10 mouse cellular contexts compared by ENCODE assay signal in genomic region chr4:134745900-134746661, GRCm38 (mm10). TPM values are rescaled to one million over a fixed set of nuclear protein-coding genes. Genes with fewer than 3 reads are reported as not detected.
DNase-seq lines count a peak whose midpoint lies in the region; ATAC-seq and TF ChIP-seq lines count a peak whose summit lies in the region.
"Had no signal": no experiment of that assay in that cellular context is flagged by ENCODE, and none has a peak within 500 bp of the region (broad histone marks: within the 10 kb centered on the region; RNA-seq: fewer than 3 reads in every experiment).

No protein-coding gene starts in this region.

- H3K27me3 ChIP-seq in kidney, adult 2 months (replicated peaks; ENCODE audit: control insufficient read depth, insufficient read depth, low read length): no peaks in the 10 kb centered on the region
- no peaks in the 10 kb centered on the region for H3K27me3 ChIP-seq in liver, postnatal 0 days (ENCODE audit: insufficient read depth, low read length)
- H3K27me3 ChIP-seq in forebrain, embryonic 12.5 days: no peaks in the 10 kb centered on the region
- H3K27me3 ChIP-seq in hindbrain, embryonic 12.5 days: no peaks in the 10 kb centered on the region

- WGBS in kidney, adult 2 months: 88% methylated on average over 16 of the region's 16 CpGs
- WGBS in liver, postnatal 0 days (ENCODE audit: insufficient replicate concordance): 72% methylated on average over 16 of the region's 16 CpGs
- 84% methylated on average over 16 of the region's 16 CpGs for WGBS in forebrain, embryonic 12.5 days
- WGBS in hindbrain, embryonic 12.5 days: 83% methylated on average over 16 of the region's 16 CpGs

- H3K9me3 ChIP-seq in liver, postnatal 0 days (ENCODE audit: low read length): no peaks in the 10 kb centered on the region
- H3K9me3 ChIP-seq in forebrain, embryonic 12.5 days: no peaks in the 10 kb centered on the region
- H3K9me3 ChIP-seq in hindbrain, embryonic 12.5 days (replicated peaks): no peaks in the 10 kb centered on the region

- no peaks in the 10 kb centered on the region for H3K36me3 ChIP-seq in kidney, adult 2 months (ENCODE audit: control insufficient read depth, insufficient read depth, low read length)
- H3K36me3 ChIP-seq in liver, postnatal 0 days (replicated peaks; ENCODE audit: insufficient read depth, low read length): peaks cover 72% of the 10 kb centered on the region
- H3K36me3 ChIP-seq in forebrain, embryonic 12.5 days (replicated peaks): no peaks in the 10 kb centered on the region
- H3K36me3 ChIP-seq in hindbrain, embryonic 12.5 days: no peaks in the 10 kb centered on the region

- DNase-seq in kidney, adult 2 months: no peak
- DNase-seq in kidney, adult 11 months: no peak
- peak; percentile 85 for DNase-seq in R1 (ENCODE audit: low read depth, low spot score)
- peak; percentile 79 to 88 for DNase-seq in frontal cortex, adult 2 months (ENCODE audit: extremely low spot score in 1 of 2, low spot score in 1 of 2)
- no peak for DNase-seq in liver, postnatal 0 days
- no peak for DNase-seq in urinary bladder, postnatal 4 days (ENCODE audit: low spot score in 2 of 2)
- DNase-seq: adrenal gland, adult 2 months had no signal

- TF ChIP-seq CTCF in kidney, adult 2 months (conservative IDR thresholded peaks at IDR 0.05; ENCODE audit: insufficient read depth, insufficient read length, low read depth, low read length): peak; percentile 39
- TF ChIP-seq CTCF in liver, postnatal 0 days (IDR thresholded peaks at IDR 0.05; ENCODE audit: low read depth): peak; percentile 64

- H3K27ac ChIP-seq in kidney, adult 2 months (ENCODE audit: insufficient read depth, low read depth, low read length): no peak overlapping the region
- H3K27ac ChIP-seq in liver, postnatal 0 days (ENCODE audit: low read depth): no peak overlapping the region; the same call in 1 of the 2 replicates
- no peak overlapping the region for H3K27ac ChIP-seq in forebrain, embryonic 12.5 days
- no peak overlapping the region for H3K27ac ChIP-seq in hindbrain, embryonic 12.5 days

- no peak for TF ChIP-seq POLR2A in kidney, adult 2 months (IDR thresholded peaks at IDR 0.05; ENCODE audit: low read depth, low read length)

- TF ChIP-seq EP300 in liver, postnatal 0 days (IDR thresholded peaks at IDR 0.05; ENCODE audit: low read depth): no peak

- 0 out of 2 replicates have a peak, but pooled peaks cover 2% of the 10 kb centered on the region for H3K4me1 ChIP-seq in kidney, adult 2 months (ENCODE audit: control insufficient read depth, insufficient read depth, low read length)
- peaks cover 21% of the 10 kb centered on the region for H3K4me1 ChIP-seq in liver, postnatal 0 days (ENCODE audit: insufficient read depth)
- H3K4me1 ChIP-seq in forebrain, embryonic 12.5 days: peaks cover 13% of the 10 kb centered on the region
- peaks cover 10% of the 10 kb centered on the region for H3K4me1 ChIP-seq in hindbrain, embryonic 12.5 days

- no peak overlapping the region for H3K4me2 ChIP-seq in liver, postnatal 0 days (ENCODE audit: low read depth, low read length)
- no peak overlapping the region for H3K4me2 ChIP-seq in forebrain, embryonic 12.5 days
- H3K4me2 ChIP-seq in hindbrain, embryonic 12.5 days (replicated peaks): no peak overlapping the region
- H3K4me2 ChIP-seq: heart, embryonic 11.5 days had no signal

- no peak overlapping the region for H3K9ac ChIP-seq in liver, postnatal 0 days (replicated peaks)
- no peak overlapping the region for H3K9ac ChIP-seq in forebrain, embryonic 12.5 days
- H3K9ac ChIP-seq in hindbrain, embryonic 12.5 days: no peak overlapping the region

- H3K4me3 ChIP-seq in kidney, adult 2 months (ENCODE audit: insufficient read depth, low read depth, low read length): no peak overlapping the region
- H3K4me3 ChIP-seq in liver, postnatal 0 days (ENCODE audit: low read depth, low read length): no peak overlapping the region
- H3K4me3 ChIP-seq in forebrain, embryonic 12.5 days (replicated peaks): no peak overlapping the region
- H3K4me3 ChIP-seq in hindbrain, embryonic 12.5 days: no peak overlapping the region

- ATAC-seq in liver, postnatal 0 days: no peak
- ATAC-seq in forebrain, embryonic 12.5 days (ENCODE audit: low FRiP score): no peak
- no peak for ATAC-seq in hindbrain, embryonic 12.5 days (ENCODE audit: low FRiP score)

RNA-seq across cellular contexts. Expression of gene Ldlrap1, which starts 21.7 kb away (rescaled TPM):
- polyA plus RNA-seq in kidney, adult 2 months (2012; rRNA removed): 21.8 and 22.0 TPM in 2 replicates
- 2.8 and 2.9 TPM in 2 replicates for polyA plus RNA-seq in frontal cortex, adult 2 months (2012; rRNA removed)
- polyA plus RNA-seq in liver, postnatal 0 days (2015; fragmentation: Nextera tagmentation; extraction: Ambion mirVana): 14.8 and 15.4 TPM in 2 replicates
- 5.1 and 5.9 TPM in 2 replicates for polyA plus RNA-seq in forebrain, embryonic 12.5 days (2016; fragmentation: Nextera tagmentation; extraction: Ambion mirVana)
- polyA plus RNA-seq in hindbrain, embryonic 12.5 days (2016; fragmentation: Nextera tagmentation; extraction: Ambion mirVana): 7.8 and 10.4 TPM in 2 replicates

RNA-seq across cellular contexts. Expression of gene Man1c1, which starts 42.0 kb away (rescaled TPM):
- 4.6 and 4.7 TPM in 2 replicates for polyA plus RNA-seq in kidney, adult 2 months (2012; rRNA removed)
- 17.2 and 20.6 TPM in 2 replicates for polyA plus RNA-seq in frontal cortex, adult 2 months (2012; rRNA removed)
- 1.5 and 1.7 TPM in 2 replicates for polyA plus RNA-seq in liver, postnatal 0 days (2015; fragmentation: Nextera tagmentation; extraction: Ambion mirVana)
- 3.5 and 4.0 TPM in 2 replicates for polyA plus RNA-seq in forebrain, embryonic 12.5 days (2016; fragmentation: Nextera tagmentation; extraction: Ambion mirVana)
- 6.4 and 7.4 TPM in 2 replicates for polyA plus RNA-seq in hindbrain, embryonic 12.5 days (2016; fragmentation: Nextera tagmentation; extraction: Ambion mirVana)

Comparison
In these comparisons a context has a peak if more than half of its experiments do, and no peak if none do; other contexts are left out.
1. DNase-seq: peak in R1 (single experiment) and frontal cortex, adult 2 months (2 of 2); none in kidney, adult 2 months (single experiment), kidney, adult 11 months (single experiment), liver, postnatal 0 days (single experiment) and urinary bladder, postnatal 4 days (0 of 2).